Mouse (Mus musculus) ES-Bruce4 (cell line): Measurements from ENCODE around the gene Astl. TPM values are rescaled to one million over a fixed set of nuclear protein-coding genes. Genes with fewer than 3 reads are reported as not detected.

Experiments
- H3K27ac ChIP-seq: 2 replicates; pipeline ENCODE4 v1.5.1; 2012; ENCODE audit warnings: low read length, inconsistent platforms; ENCODE audit not compliant: insufficient read depth
- H3K27me3 ChIP-seq: 2 replicates; pipeline ENCODE4 v1.6.1; 2012; ENCODE audit warnings: mild to moderate bottlenecking, low read length, inconsistent platforms; ENCODE audit not compliant: control insufficient read depth, poor library complexity, insufficient read depth, severe bottlenecking
- H3K36me3 ChIP-seq: 2 replicates; pipeline ENCODE4 v1.6.1; 2012; ENCODE audit warnings: inconsistent platforms, mild to moderate bottlenecking, low read length, moderate library complexity; ENCODE audit not compliant: control insufficient read depth, poor library complexity, insufficient read depth, severe bottlenecking
- H3K4me1 ChIP-seq: one replicate; pipeline ENCODE4 v1.8.1; 2011; ENCODE audit warnings: low read length; ENCODE audit not compliant: control insufficient read depth, insufficient read depth
- H3K4me3 ChIP-seq: 2 replicates; pipeline ENCODE4 v1.5.1; 2011; ENCODE audit warnings: low read depth, mild to moderate bottlenecking, low read length
- H3K9ac ChIP-seq: 2 replicates; pipeline ENCODE4 v1.6.1; 2012; ENCODE audit warnings: low read depth, mild to moderate bottlenecking, inconsistent platforms; ENCODE audit not compliant: poor library complexity, severe bottlenecking
- H3K9me3 ChIP-seq: replicated peaks from 2 replicates; pipeline ENCODE4 v1.6.1; 2012; ENCODE audit warnings: mild to moderate bottlenecking, low read length, inconsistent platforms; ENCODE audit not compliant: control insufficient read depth, poor library complexity, insufficient read depth, severe bottlenecking
- CTCF ChIP-seq: IDR thresholded peaks from one replicate; pipeline ENCODE4 v1.8.1; 2011; ENCODE audit warnings: low read depth, low read length
- EP300 ChIP-seq: IDR thresholded peaks from 2 replicates; pipeline ENCODE4 v1.6.1; 2011; ENCODE audit warnings: low read depth, low read length; ENCODE audit not compliant: insufficient read depth
- POLR2A ChIP-seq: IDR thresholded peaks from one replicate; pipeline ENCODE4 v1.8.1; 2011; ENCODE audit warnings: low read length; ENCODE audit not compliant: insufficient read depth
- polyA plus RNA-seq: library from polyadenylated mRNA; stranded (reverse); fragments of >200 nt; gene quantifications from 2 replicates; pipeline ENCODE4 v1.2.4, GENCODE M21; 2011; ENCODE audit warnings: low read depth; ENCODE audit not compliant: missing spikeins, insufficient read depth, insufficient read length

The Astl gene
- polyA plus RNA-seq, 1 experiment: not detected

DNA sequence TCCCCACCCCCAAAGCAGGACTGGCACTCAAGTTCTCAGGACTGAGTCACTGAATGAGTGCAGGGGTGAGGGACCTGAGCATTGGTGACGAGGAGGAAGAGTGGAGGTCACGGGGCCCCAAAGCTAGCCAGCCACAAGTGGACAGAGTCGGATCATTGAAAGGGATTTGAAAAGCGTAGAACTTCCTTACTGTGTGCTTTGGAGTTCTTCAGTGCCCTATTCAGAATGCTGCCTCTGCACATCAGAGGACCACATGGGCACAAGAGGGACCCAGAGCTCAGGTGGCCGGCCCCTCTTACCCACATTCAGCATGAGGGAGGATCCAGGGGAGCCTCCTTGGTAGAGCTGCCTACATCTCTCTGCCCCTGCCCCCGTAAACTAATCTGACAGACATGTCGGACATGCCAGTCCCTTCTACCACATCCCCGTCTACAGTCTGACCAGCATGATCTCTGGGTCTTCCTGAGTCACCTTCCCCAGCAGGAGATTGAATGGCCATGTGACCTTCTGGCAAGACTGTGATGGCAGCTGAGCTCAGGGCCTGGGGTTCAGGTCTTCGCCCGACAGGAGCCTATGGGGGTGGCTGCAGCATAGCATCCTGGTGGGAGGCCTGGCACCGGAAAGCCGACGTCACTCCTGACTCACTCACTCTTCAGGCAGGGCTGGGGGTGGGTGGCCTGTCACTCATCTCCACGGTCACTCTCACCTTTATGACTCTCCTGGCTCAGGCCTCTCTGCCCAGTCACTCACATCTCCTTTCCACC, 5.5 kb upstream of the Astl start:
- TF ChIP-seq POLR2A (no peak), EP300 (no peak), CTCF (no peak)
- Histone ChIP-seq H3K27ac (no peak overlapping the region), H3K4me1 (no peaks in the 10 kb centered on the region), H3K4me3 (no peak overlapping the region), H3K9ac (no peak overlapping the region), H3K9me3 (no peaks in the 10 kb centered on the region), H3K27me3 (no peaks in the 10 kb centered on the region; the same call in 1 of the 2 replicates), H3K36me3 (no peaks in the 10 kb centered on the region)

DNA sequence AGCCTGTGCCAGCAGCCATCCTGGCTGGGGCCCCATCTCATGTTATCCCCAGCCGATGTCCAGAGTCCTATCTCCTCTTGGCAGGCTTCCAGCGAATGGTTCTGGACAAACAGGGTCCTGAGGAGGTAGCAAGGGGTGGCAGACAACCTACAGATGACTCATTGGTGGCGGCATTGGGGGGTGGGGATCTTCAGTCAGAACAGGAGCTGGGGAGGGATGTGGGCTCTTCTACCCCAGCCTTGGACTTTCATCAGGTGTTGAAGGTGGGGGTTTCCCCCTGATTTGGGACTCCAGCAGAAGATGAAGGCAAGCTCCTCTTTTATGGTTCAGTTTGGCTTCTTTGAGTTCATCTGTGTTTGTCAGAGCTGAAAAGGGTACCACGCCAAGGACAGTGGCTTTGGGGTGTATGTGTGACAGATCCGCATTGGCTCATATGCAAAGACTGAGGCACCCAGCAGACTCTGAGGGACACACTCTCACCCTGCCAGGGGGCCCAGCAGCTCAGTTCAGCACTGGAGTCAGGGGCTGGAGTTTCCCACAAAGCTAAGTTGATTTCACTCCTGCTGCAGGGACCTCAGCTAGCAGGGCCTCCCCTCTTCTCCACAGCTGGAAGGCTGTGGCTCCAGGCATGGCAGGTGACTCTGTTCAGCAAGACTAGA, 4.4 kb upstream of the Astl start:
- TF ChIP-seq EP300: no peak
- no peak for TF ChIP-seq CTCF
- no peak for TF ChIP-seq POLR2A
- H3K4me1 ChIP-seq: no peaks in the 10 kb centered on the region
- H3K9me3 ChIP-seq: no peaks in the 10 kb centered on the region
- no peak overlapping the region for H3K9ac ChIP-seq
- H3K27me3 ChIP-seq: no peaks in the 10 kb centered on the region; the same call in 1 of the 2 replicates
- H3K27ac ChIP-seq: no peak overlapping the region
- H3K4me3 ChIP-seq: no peak overlapping the region
- H3K36me3 ChIP-seq: no peaks in the 10 kb centered on the region

DNA sequence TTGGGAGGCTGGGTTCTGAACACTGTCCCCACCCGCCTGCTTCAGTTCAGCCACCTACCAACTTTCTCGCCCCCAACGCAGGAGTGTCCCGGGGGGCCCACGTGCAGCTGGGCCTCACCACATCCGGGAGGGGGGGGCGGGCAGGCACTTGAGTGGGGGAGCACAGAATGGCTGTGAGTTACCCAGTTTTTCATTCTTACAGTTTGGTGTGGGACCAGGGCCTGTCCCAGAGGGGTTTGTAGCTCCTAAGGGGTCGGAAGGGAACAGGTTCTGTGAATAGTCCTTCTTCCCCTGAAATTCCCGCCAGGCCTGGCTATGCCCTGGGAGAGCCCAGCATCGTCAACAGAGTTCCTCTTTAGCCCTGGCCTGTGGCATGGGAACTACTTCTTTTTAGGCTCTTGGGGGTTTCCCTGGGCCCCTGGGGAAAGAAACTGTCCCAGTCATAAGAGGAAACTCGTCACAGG, 3.3 kb upstream of the Astl start:
- no peaks in the 10 kb centered on the region for H3K9me3 ChIP-seq
- TF ChIP-seq POLR2A (no peak), EP300 (no peak), CTCF (no peak)
- 0 out of 2 replicates have a peak overlapping the region, but pooled peaks have one; percentile 75 for H3K9ac ChIP-seq
- no peak overlapping the region for H3K27ac ChIP-seq
- no peak overlapping the region for H3K4me3 ChIP-seq
- no peaks in the 10 kb centered on the region; the same call in 1 of the 2 replicates for H3K27me3 ChIP-seq
- H3K4me1 ChIP-seq: no peaks in the 10 kb centered on the region
- H3K36me3 ChIP-seq: no peaks in the 10 kb centered on the region

DNA sequence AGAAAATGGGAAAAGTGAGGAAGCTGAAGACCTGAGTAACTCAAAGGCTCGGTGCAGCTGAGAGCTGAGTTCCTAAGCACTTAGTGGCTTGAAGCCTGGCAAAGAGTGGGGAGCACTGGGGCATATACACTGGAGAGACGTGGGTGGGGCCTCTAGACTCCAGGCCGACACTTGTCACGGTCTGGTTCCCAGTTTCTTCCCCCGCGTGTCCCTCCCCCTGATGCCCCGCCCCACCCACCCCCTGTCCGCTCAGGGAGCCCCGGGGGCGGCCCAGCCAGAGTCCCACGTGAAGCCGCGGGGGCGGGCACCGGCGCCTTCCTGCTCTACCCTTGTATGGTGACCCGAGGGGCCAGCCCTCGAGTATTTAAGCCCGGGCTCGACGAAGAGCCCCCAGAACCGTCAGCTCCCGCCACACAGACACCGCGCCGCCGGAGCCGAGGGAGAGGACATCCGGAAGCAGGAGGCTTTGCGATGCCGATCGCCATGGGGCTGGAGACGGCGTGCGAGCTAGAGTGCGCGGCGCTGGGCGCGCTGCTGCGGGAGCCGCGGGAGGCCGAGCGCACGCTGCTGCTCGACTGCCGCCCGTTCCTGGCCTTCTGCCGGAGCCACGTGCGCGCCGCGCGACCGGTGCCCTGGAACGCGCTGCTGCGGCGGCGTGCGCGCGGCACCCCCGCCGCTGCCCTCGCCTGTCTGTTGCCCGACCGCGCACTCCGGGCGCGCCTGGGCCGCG, 2.5 kb upstream of the Astl start, which contains the start of gene Dusp2:
Gene Dusp2 (plus strand): TSS at position 393 of the 730 bp plus-strand sequence.
- H3K4me1 ChIP-seq: no peaks in the 10 kb centered on the region
- peak within 1 kb of the TSS; percentile 42 for H3K4me3 ChIP-seq
- H3K27ac ChIP-seq: no peak within 1 kb of the TSS

DNA sequence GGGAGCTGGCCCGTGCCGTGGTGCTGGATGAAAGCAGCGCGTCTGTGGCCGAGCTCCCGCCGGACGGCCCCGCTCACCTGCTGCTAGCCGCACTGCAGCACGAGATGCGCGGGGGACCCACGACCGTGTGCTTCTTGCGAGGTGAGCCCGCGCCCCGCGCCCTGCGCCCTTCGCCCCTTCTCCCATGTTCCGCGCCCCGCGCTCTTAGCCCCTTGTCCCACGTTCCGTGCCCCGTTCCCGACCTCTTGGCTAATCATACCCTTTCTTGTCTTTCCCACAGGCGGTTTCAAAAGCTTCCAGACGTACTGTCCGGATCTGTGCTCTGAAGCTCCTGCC, 2.0 kb upstream of the Astl start:
- no peaks in the 10 kb centered on the region for H3K9me3 ChIP-seq
- H3K4me1 ChIP-seq: no peaks in the 10 kb centered on the region
- H3K4me3 ChIP-seq: peak overlapping the region; percentile 42
- TF ChIP-seq EP300 (no peak), POLR2A (no peak), CTCF (no peak)
- H3K9ac ChIP-seq: peak overlapping the region; percentile 75
- no peaks in the 10 kb centered on the region; the same call in 1 of the 2 replicates for H3K27me3 ChIP-seq
- no peaks in the 10 kb centered on the region for H3K36me3 ChIP-seq
- H3K27ac ChIP-seq: no peak overlapping the region

More for the DNA sequence above, 2.5 kb upstream of the Astl start, which contains the start of gene Dusp2:
- TF ChIP-seq EP300 (no peak), POLR2A (no peak), CTCF (no peak)
- H3K36me3 ChIP-seq: no peaks in the 10 kb centered on the region
- no peaks in the 10 kb centered on the region for H3K9me3 ChIP-seq
- H3K9ac ChIP-seq: peak within 1 kb of the TSS; percentile 75
- H3K27me3 ChIP-seq: no peaks in the 10 kb centered on the region; the same call in 1 of the 2 replicates
